Mouse (Mus musculus): Measurements from ENCODE around the gene Sumf1. TPM values are rescaled to one million over a fixed set of nuclear protein-coding genes. Genes with fewer than 3 reads are reported as not detected.

The Sumf1 gene
- total RNA-seq, 4 experiments from 2014 or later = 11.5 to 13.4 (median 12.8) TPM

- DNase-seq (ENCODE audit: low spot score) = no peak
These were observed 21.7 kb upstream of the Sumf1 start for GRCm38 (mm10) chr6:108206914-108207566.

DNA sequence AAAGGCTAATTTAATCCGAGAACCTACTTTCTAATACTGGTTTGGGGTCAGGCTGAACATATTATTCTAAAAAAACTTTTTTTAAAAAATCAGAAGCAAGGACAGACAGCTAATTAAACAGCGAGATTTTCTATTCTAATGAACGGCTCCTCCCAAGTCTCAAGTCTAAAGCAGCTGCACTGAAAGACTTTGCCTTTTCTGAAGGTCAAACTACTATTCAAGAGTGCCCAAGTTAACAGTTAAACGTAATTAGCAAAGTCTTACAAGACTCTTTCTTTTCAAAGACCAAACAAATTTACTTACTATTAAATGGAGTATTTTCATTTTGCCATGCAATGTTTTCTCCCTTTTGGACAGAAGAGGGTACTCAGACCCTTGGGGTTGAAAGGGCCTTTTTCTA is 20.8 kb upstream of the Sumf1 start:
- no peak for DNase-seq (ENCODE audit: low spot score)

GRCm38 (mm10) chr6:108204322-108204721 is 18.9 kb upstream of the Sumf1 start:
- no peak for DNase-seq (ENCODE audit: low spot score)

GRCm38 (mm10) chr6:108198286-108198685 is 12.9 kb upstream of the Sumf1 start:
- no peak for DNase-seq (ENCODE audit: low spot score)

DNA sequence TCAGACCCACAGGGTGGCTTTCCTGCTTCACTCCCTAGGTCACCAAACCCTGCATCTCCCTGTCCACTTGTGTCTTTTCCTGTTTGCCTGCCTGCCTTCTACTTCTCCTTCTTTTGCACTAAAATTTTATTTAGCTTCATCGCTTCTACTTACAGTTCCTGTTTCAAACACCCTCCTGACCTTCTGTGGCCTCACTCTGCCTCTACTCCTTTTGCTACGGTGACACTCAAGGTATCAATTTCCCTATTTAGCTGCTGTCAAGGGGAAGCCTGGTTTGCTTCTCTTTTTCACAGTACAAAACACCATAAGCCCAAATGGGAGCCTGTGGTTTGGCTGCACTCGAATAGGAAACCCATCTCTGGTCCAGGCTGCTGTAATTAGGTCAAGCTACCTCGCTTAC is 11.7 kb upstream of the Sumf1 start:
- DNase-seq (ENCODE audit: low spot score) = no peak

GRCm38 (mm10) chr6:108196665-108197064 is 11.3 kb upstream of the Sumf1 start:
- DNase-seq (ENCODE audit: low spot score) = no peak

DNA sequence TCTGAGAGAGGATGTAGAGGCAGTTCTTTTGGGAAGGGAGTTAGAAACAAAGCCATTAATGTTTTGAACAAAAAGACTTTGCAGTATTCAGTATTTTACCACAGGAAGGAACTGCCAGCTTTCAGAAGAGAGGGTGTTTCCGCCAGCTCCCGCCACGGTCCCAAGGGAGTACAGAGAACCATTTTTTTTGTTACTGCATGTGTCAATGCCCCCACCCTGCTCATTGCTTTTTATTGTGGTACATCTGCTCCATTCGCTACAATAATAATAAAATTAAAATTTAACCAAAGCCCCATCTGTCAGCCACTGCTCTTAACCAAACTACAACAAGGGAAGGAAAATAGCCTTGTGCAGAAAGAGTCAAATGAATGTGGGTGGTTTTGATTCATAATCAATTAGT is 7.2 kb upstream of the Sumf1 start:
- DNase-seq (ENCODE audit: low spot score) = no peak

- DNase-seq (ENCODE audit: low spot score) = no peak
These were observed 5.3 kb upstream of the Sumf1 start for GRCm38 (mm10) chr6:108190690-108191089.

- DNase-seq (ENCODE audit: low spot score) = no peak
These were observed 265 bp upstream of the Sumf1 start for GRCm38 (mm10) chr6:108185685-108186009.

- no peak for DNase-seq (ENCODE audit: low spot score)
These were observed 6.3 kb downstream of the Sumf1 start for GRCm38 (mm10) chr6:108179087-108179486.

GRCm38 (mm10) chr6:108174181-108174580 is 11.2 kb downstream of the Sumf1 start:
- no peak for DNase-seq (ENCODE audit: low spot score)

DNA sequence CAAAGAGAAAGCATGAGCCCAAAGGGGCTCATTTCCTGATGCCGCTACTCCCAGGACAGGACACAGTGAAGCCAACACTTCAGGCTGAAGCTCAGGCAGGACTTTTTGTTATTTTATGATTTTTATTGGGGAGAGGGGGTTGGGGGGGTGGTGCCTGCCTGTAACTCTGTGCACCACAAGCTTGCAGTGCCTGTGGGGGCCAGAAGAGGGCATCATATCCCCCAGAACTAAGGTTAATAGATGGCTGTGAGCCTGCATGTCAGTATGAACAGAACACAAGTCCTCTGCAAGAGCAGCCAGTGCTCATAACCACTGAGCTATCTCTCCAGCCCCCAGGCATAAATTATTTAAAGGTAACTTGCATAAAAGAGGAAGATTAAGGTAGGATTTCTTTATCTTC is 13.2 kb downstream of the Sumf1 start:
- DNase-seq (ENCODE audit: low spot score) = no peak

- no peak for DNase-seq (ENCODE audit: low spot score)
These were observed 15.9 kb downstream of the Sumf1 start for GRCm38 (mm10) chr6:108169466-108169865.

DNA sequence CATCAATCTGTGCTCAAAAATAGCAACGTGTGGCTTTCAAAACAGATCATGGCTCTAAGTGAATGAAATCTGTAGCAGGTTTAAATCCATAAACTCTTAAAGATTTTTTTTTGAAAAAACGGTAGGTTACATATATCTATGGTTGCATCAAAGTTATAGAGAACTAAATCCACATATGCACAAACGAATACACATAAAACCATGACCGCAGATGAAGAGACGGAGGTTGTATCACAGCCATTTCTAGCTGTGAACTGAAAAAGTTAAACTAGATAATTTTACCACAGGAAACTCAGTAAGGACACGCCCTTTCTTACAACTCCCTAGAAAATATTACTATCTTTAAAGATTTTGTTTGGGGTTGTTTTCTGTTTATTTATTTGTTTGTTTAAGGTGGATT is 16.7 kb downstream of the Sumf1 start:
- no peak for DNase-seq (ENCODE audit: low spot score)

DNA sequence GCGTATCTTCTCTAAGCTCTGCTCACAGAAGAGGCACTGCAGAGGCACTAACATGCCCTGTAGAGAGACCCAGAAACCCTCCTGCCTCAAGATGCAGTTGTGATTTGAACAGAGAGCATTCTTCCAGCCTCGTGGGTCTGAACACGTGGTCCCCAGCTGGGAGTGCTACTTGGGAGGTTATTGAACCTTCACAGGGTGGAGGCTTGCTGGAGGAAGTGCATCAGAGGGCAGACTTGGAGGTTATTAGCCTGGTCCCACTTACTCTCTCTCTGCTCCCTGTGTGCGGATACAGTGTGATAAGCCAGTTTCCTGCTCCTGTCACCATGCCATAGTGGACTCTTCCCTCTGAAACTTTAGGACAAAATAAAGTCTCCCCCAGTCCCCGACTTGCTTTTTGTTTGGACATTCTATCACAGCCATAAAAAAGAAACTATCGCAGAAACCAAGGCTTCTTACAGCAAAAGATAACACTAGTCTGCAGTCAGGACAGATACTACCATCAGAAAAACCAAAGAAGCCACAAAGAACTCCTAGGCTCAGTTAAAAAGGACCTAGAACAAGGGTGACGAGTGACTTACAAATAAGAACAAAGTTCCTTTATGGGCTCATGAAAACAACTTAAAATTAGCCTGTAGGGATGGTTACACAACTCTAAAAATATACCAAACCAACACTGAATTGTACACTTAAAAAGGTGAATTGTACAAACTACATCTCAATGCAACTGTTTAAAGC is 17.3 kb downstream of the Sumf1 start:
- no peak for DNase-seq (ENCODE audit: low spot score)

DNA sequence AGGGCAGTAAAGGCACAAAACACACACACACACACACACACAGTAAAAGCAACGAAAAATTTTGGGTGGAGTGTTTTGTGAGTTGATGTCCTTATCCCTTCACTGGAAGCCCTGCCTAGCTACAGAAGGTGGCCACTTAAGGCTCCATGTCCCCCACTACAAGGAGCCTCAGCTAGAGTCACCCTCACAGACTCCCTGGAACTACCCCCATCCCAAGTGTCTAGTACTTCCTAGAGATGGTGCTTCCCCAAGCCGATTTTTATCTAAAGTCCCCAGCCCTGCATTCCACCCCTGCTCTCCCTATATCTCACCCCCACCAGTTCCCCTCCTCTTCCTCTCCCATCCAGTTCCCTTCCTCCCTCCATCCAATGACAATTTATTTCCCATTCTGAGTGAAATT is 19.8 kb downstream of the Sumf1 start:
- no peak for DNase-seq (ENCODE audit: low spot score)

DNA sequence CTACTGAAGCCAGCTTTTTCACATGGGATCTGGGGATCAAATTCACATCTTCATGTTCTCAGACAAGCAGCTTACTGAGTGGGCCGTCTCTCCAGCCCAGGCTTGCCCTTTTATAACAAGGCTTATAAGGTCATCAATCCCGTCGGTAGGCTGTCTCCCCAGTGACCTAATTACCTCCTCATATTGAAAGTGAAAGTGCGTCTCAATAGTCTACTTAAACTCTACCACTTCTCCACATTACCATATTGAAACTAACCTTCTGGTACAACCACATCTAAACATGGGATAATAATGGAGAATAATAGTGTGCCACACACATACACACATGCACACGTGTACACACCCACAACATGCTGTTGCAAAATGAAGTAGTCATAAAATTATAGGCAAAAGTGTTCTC is 20.4 kb downstream of the Sumf1 start:
- DNase-seq (ENCODE audit: low spot score) = no peak

GRCm38 (mm10) chr6:108160608-108161007 is 24.8 kb downstream of the Sumf1 start:
- DNase-seq (ENCODE audit: low spot score) = no peak

GRCm38 (mm10) chr6:108156881-108157280 is 28.5 kb downstream of the Sumf1 start:
- DNase-seq (ENCODE audit: low spot score) = no peak

- no peak for DNase-seq (ENCODE audit: low spot score)
These were observed 31.1 kb downstream of the Sumf1 start for GRCm38 (mm10) chr6:108154243-108154642.

GRCm38 (mm10) chr6:108152661-108153269 is 32.6 kb downstream of the Sumf1 start:
- DNase-seq (ENCODE audit: low spot score) = peak; percentile 5

GRCm38 (mm10) chr6:108152081-108152480 is 33.3 kb downstream of the Sumf1 start:
- DNase-seq (ENCODE audit: low spot score) = no peak

- no peak for DNase-seq (ENCODE audit: low spot score)
These were observed 36.1 kb downstream of the Sumf1 start for GRCm38 (mm10) chr6:108149235-108149634.
